Mouse (Mus musculus) macrophage (primary cell): ENCODE measurements around the gene Exoc2. TPM values are rescaled to one million over a fixed set of nuclear protein-coding genes. Genes with fewer than 3 reads are reported as not detected.
A peak's percentile ranks its signal among the peaks of the same experiment; 100 is the strongest.

ENCODE experiments used
- H3K27ac ChIP-seq: fragments of 350-480 bp; formaldehyde crosslinking; 2 replicates; pipeline ENCODE4 v1.9.0; 2021
- H3K36me3 ChIP-seq: fragments of 350-480 bp; formaldehyde crosslinking; 2 replicates; pipeline ENCODE4 v1.9.0; 2021; ENCODE audit errors: inconsistent target
- H3K4me3 ChIP-seq: fragments of 350-480 bp; formaldehyde crosslinking; 2 replicates; pipeline ENCODE4 v1.9.0; 2021; ENCODE audit errors: inconsistent target
- H3K79me2 ChIP-seq: fragments of 350-480 bp; formaldehyde crosslinking; 2 replicates; pipeline ENCODE4 v1.9.0; 2021; ENCODE audit errors: inconsistent target
- WGBS: methylation state at CpG from one replicate; pipeline ENCODE4 v1.1.7; 2026; ENCODE audit warnings: inconsistent platforms; ENCODE audit not compliant: missing documents; 5-methylcytosine and 5-hydroxymethylcytosine counted together
- polyA plus RNA-seq: library from polyadenylated mRNA; stranded (reverse); fragments of 250-400 nt; gene quantifications from 3 replicates; pipeline ENCODE4 v1.2.4, GENCODE M21; 2018; ENCODE audit warnings: inconsistent platforms

The Exoc2 gene
- polyA plus RNA-seq, 1 experiment from 2014 or later, result 30.4 TPM

GRCm38 (mm10) chr13:30986934-30987455 lies 13.1 kb upstream of the Exoc2 start:
- peak overlapping the region; percentile 1; the same call in 1 of the 2 replicates for H3K4me3 ChIP-seq
- peak overlapping the region; percentile 82 for H3K27ac ChIP-seq
- no peaks in the 10 kb centered on the region for H3K79me2 ChIP-seq
- no peaks in the 10 kb centered on the region for H3K36me3 ChIP-seq
- 6% methylated on average over 10 of the region's 10 CpGs for WGBS

- Histone ChIP-seq H3K36me3 (no peaks in the 10 kb centered on the region), H3K4me3 (peak overlapping the region; percentile 25), H3K79me2 (no peaks in the 10 kb centered on the region), H3K27ac (peak overlapping the region; percentile 82)
- 34% methylated on average over 27 of the region's 27 CpGs for WGBS
Observed at GRCm38 (mm10) chr13:30985598-30986466, 11.9 kb upstream of the Exoc2 start.

- no peaks in the 10 kb centered on the region for H3K79me2 ChIP-seq
- peak overlapping the region; percentile 25 for H3K4me3 ChIP-seq
- peak overlapping the region; percentile 82 for H3K27ac ChIP-seq
- no peaks in the 10 kb centered on the region for H3K36me3 ChIP-seq
- 44% methylated on average over 13 of the region's 13 CpGs for WGBS
Observed at GRCm38 (mm10) chr13:30985275-30985597, 11.3 kb upstream of the Exoc2 start.

GRCm38 (mm10) chr13:30981666-30982065 lies 7.8 kb upstream of the Exoc2 start:
- Histone ChIP-seq H3K27ac (no peak overlapping the region), H3K79me2 (no peaks in the 10 kb centered on the region)
- WGBS, result 67% methylated on average over 1 of the region's 1 CpGs

GRCm38 (mm10) chr13:30978224-30978623 lies 4.3 kb upstream of the Exoc2 start:
- Histone ChIP-seq H3K27ac (no peak overlapping the region), H3K4me3 (no peak overlapping the region), H3K36me3 (no peaks in the 10 kb centered on the region), H3K79me2 (peaks cover 4% of the 10 kb centered on the region)
- WGBS, result 98% methylated on average over 4 of the region's 4 CpGs

More at GRCm38 (mm10) chr13:30981666-30982065, 7.8 kb upstream of the Exoc2 start:
- Histone ChIP-seq H3K4me3 (no peak overlapping the region), H3K36me3 (no peaks in the 10 kb centered on the region)

GRCm38 (mm10) chr13:30976536-30977084 lies 2.7 kb upstream of the Exoc2 start:
- no peaks in the 10 kb centered on the region for H3K36me3 ChIP-seq
- WGBS, result 56% methylated on average over 6 of the region's 8 CpGs
- no peak overlapping the region for H3K4me3 ChIP-seq
- H3K27ac ChIP-seq, result no peak overlapping the region
- H3K79me2 ChIP-seq, result peaks cover 20% of the 10 kb centered on the region

- Histone ChIP-seq H3K4me3 (peak overlapping the region; percentile 52), H3K79me2 (peaks cover 44% of the 10 kb centered on the region), H3K36me3 (no peaks in the 10 kb centered on the region), H3K27ac (no peak overlapping the region)
- WGBS, result 27% methylated on average over 5 of the region's 5 CpGs
Observed at GRCm38 (mm10) chr13:30974247-30974630, 346 bp upstream of the Exoc2 start.

- Histone ChIP-seq H3K79me2 (peaks cover 65% of the 10 kb centered on the region), H3K36me3 (no peaks in the 10 kb centered on the region), H3K27ac (peak overlapping the region; percentile 25), H3K4me3 (peak overlapping the region; percentile 5; the same call in 1 of the 2 replicates)
- 0% methylated on average over 2 of the region's 2 CpGs for WGBS
Observed at GRCm38 (mm10) chr13:30972102-30972501, 1.8 kb downstream of the Exoc2 start.

- 4% methylated on average over 3 of the region's 3 CpGs for WGBS
- Histone ChIP-seq H3K27ac (no peak overlapping the region), H3K4me3 (no peak overlapping the region), H3K36me3 (no peaks in the 10 kb centered on the region), H3K79me2 (peaks cover 75% of the 10 kb centered on the region)
Observed at GRCm38 (mm10) chr13:30971047-30971446, 2.8 kb downstream of the Exoc2 start.

- Histone ChIP-seq H3K27ac (no peak overlapping the region), H3K79me2 (peaks cover 100% of the 10 kb centered on the region), H3K36me3 (no peaks in the 10 kb centered on the region), H3K4me3 (no peak overlapping the region)
- WGBS, result 93% methylated on average over 4 of the region's 4 CpGs
Observed at GRCm38 (mm10) chr13:30968311-30968710, 5.6 kb downstream of the Exoc2 start.

GRCm38 (mm10) chr13:30966507-30966911 lies 7.4 kb downstream of the Exoc2 start:
- no peaks in the 10 kb centered on the region for H3K36me3 ChIP-seq
- 86% methylated on average over 10 of the region's 10 CpGs for WGBS
- H3K79me2 ChIP-seq, result peaks cover 100% of the 10 kb centered on the region
- H3K27ac ChIP-seq, result no peak overlapping the region
- H3K4me3 ChIP-seq, result no peak overlapping the region

- Histone ChIP-seq H3K79me2 (peaks cover 100% of the 10 kb centered on the region), H3K36me3 (peaks cover 12% of the 10 kb centered on the region; the same call in 1 of the 2 replicates), H3K27ac (no peak overlapping the region), H3K4me3 (no peak overlapping the region)
- WGBS, result 93% methylated on average over 2 of the region's 2 CpGs
Observed at GRCm38 (mm10) chr13:30961932-30962331, 12.0 kb downstream of the Exoc2 start.

- Histone ChIP-seq H3K36me3 (peaks cover 12% of the 10 kb centered on the region; the same call in 1 of the 2 replicates), H3K27ac (no peak overlapping the region), H3K4me3 (no peak overlapping the region), H3K79me2 (peaks cover 100% of the 10 kb centered on the region)
- 90% methylated on average over 2 of the region's 2 CpGs for WGBS
Observed at GRCm38 (mm10) chr13:30960714-30961113, 13.2 kb downstream of the Exoc2 start.

GRCm38 (mm10) chr13:30953580-30953979 lies 20.3 kb downstream of the Exoc2 start:
- Histone ChIP-seq H3K4me3 (no peak overlapping the region), H3K36me3 (no peaks in the 10 kb centered on the region), H3K27ac (no peak overlapping the region), H3K79me2 (peaks cover 100% of the 10 kb centered on the region)
- 36% methylated on average over 1 of the region's 1 CpGs for WGBS

- 84% methylated on average over 2 of the region's 2 CpGs for WGBS
- no peak overlapping the region for H3K27ac ChIP-seq
- H3K79me2 ChIP-seq, result peaks cover 100% of the 10 kb centered on the region
- no peaks in the 10 kb centered on the region; the same call in 1 of the 2 replicates for H3K36me3 ChIP-seq
- H3K4me3 ChIP-seq, result no peak overlapping the region
Observed at GRCm38 (mm10) chr13:30952044-30952443, 21.8 kb downstream of the Exoc2 start.
